Comparison of ENCODE assay signal across 1 mouse cellular context in genomic region chr16:17532271-17532670, GRCm38 (mm10).
TF ChIP-seq lines count a peak whose summit lies in the region.

No protein-coding gene starts in this region.

TF ChIP-seq in MEL, 35 proteins besides CTCF, POLR2A, EP300 and RAD21 (continued from another document):
- TF ChIP-seq SMC3 (IDR thresholded peaks at IDR 0.05; ENCODE audit: low read depth, low read length) (peak; percentile 41), MYC (IDR thresholded peaks at IDR 0.05; ENCODE audit: low read depth, low read length) (no peak), ZC3H11A (IDR thresholded peaks at IDR 0.05; ENCODE audit: low read depth, low read length) (peak; percentile 35; the same call in 1 of the 2 replicates)
